Mouse (Mus musculus) natural killer cell, adult 2 months (primary cell): ENCODE data around the gene Dqx1.

Experiments
- DNase-seq, 2 experiments: peaks; one replicate each; pipeline ENCODE4 v3.0.0; 2022; ENCODE audit warnings: low spot score in 2 of 2

The Dqx1 gene

GRCm38 (mm10) chr6:83033249-83034185 is 24.1 kb upstream of the Dqx1 start, which contains the start of the genes Dok1 and Loxl3:
Dok1 (minus strand) TSS chr6:83033471.
Loxl3 (plus strand) TSS chr6:83034173.
- peak; percentile 60 to 70 for DNase-seq

GRCm38 (mm10) chr6:83034463-83035055 is 23.1 kb upstream of the Dqx1 start:
- no peak for DNase-seq

GRCm38 (mm10) chr6:83037188-83037587 is 20.5 kb upstream of the Dqx1 start:
- DNase-seq = no peak

- peak; percentile 94 to 95 for DNase-seq
These were observed 19.1 kb upstream of the Dqx1 start for GRCm38 (mm10) chr6:83038496-83039012.

- DNase-seq = no peak
These were observed 17.0 kb upstream of the Dqx1 start for GRCm38 (mm10) chr6:83040601-83041000.

GRCm38 (mm10) chr6:83043561-83043960 is 14.1 kb upstream of the Dqx1 start:
- no peak for DNase-seq

- DNase-seq = no peak
These were observed 13.7 kb upstream of the Dqx1 start for GRCm38 (mm10) chr6:83043993-83044392.

GRCm38 (mm10) chr6:83044742-83045141 is 12.9 kb upstream of the Dqx1 start:
- peak in 1 of 2 experiments; percentile 51 for DNase-seq

GRCm38 (mm10) chr6:83049367-83049766 is 8.3 kb upstream of the Dqx1 start:
- DNase-seq = no peak

GRCm38 (mm10) chr6:83053136-83053960 is 4.3 kb upstream of the Dqx1 start:
- peak in 1 of 2 experiments; percentile 28 for DNase-seq

GRCm38 (mm10) chr6:83054074-83054851 is 3.4 kb upstream of the Dqx1 start, which contains the start of gene Aup1:
Aup1 (plus strand) TSS chr6:83054521.
- DNase-seq = peak; percentile 93 to 96

GRCm38 (mm10) chr6:83054871-83055431 is 2.7 kb upstream of the Dqx1 start, which contains the start of gene Htra2:
Htra2 (minus strand) TSS chr6:83055273.
- no peak for DNase-seq

GRCm38 (mm10) chr6:83058725-83059124 is 1.1 kb downstream of the Dqx1 start:
- DNase-seq = no peak

- DNase-seq = peak in 1 of 2 experiments; percentile 26
These were observed 8.4 kb downstream of the Dqx1 start for GRCm38 (mm10) chr6:83065995-83066394.

GRCm38 (mm10) chr6:83066441-83066840 is 8.8 kb downstream of the Dqx1 start:
- DNase-seq = no peak

- DNase-seq = no peak
These were observed 10.6 kb downstream of the Dqx1 start for GRCm38 (mm10) chr6:83068221-83068620.

- no peak for DNase-seq
These were observed 11.3 kb downstream of the Dqx1 start for GRCm38 (mm10) chr6:83068706-83069487.

GRCm38 (mm10) chr6:83069488-83070246 is 12.0 kb downstream of the Dqx1 start:
- no peak for DNase-seq

- no peak for DNase-seq
These were observed 12.4 kb downstream of the Dqx1 start, which contains the start of gene Tlx2 for GRCm38 (mm10) chr6:83070247-83070310. Tlx2 (minus strand) TSS chr6:83070293.
